Mouse (Mus musculus) myocyte (in vitro differentiated cells): ENCODE measurements at regions not wholly inside any gene's neighbourhood (a gene's known extent, or its start where the extent isn't known, plus 50 kb on each side); places are given as distances from the start of the nearest gene placed in this dataset.

Experiments used
- H3K27me3 ChIP-seq: one replicate; pipeline ENCODE4 v1.6.1; 2011; ENCODE audit not compliant: control insufficient read depth, insufficient read depth, insufficient read length
- H3K36me3 ChIP-seq: one replicate; pipeline ENCODE4 v1.6.1; 2011; ENCODE audit not compliant: control insufficient read depth, insufficient read depth
- H3K4me2 ChIP-seq: one replicate; pipeline ENCODE4 v1.6.1; 2011; ENCODE audit warnings: low read depth, control low read depth
- H3K4me3 ChIP-seq: one replicate; pipeline ENCODE4 v1.5.1; 2011; ENCODE audit warnings: mild to moderate bottlenecking, control low read depth, moderate library complexity
- H3K79me2 ChIP-seq: one replicate; pipeline ENCODE4 v1.6.1; 2011; ENCODE audit not compliant: control insufficient read depth, insufficient read depth
- H3ac ChIP-seq: one replicate; pipeline ENCODE4 v1.6.1; 2011; ENCODE audit not compliant: control insufficient read depth, insufficient read length
- CEBPB ChIP-seq: IDR thresholded peaks from 2 replicates; pipeline ENCODE4 v1.6.1; 2011; ENCODE audit warnings: mild to moderate bottlenecking, moderate library complexity; ENCODE audit not compliant: poor library complexity, insufficient read depth, severe bottlenecking
- E2F4 ChIP-seq: IDR thresholded peaks from one replicate; pipeline ENCODE4 v1.6.1; 2011; ENCODE audit warnings: mild to moderate bottlenecking, control low read depth, moderate library complexity; ENCODE audit not compliant: insufficient read depth
- MAX ChIP-seq: IDR thresholded peaks from one replicate; pipeline ENCODE4 v1.6.1; 2011; ENCODE audit warnings: low read depth, mild to moderate bottlenecking, control low read depth
- MYOD1 ChIP-seq, 3 experiments: IDR thresholded peaks; one replicate each; pipeline ENCODE4 v1.6.1; 2011; ENCODE audit warnings: control low read depth in 2 of 3, low read depth in 2 of 3, mild to moderate bottlenecking in 2 of 3, moderate library complexity in 1 of 3; ENCODE audit not compliant: insufficient read length in 2 of 3, control insufficient read depth in 1 of 3
- MYOG ChIP-seq, 3 experiments: IDR thresholded peaks; one replicate each; pipeline ENCODE4 v1.6.1; 2011; ENCODE audit warnings: control low read depth in 2 of 3, low read depth in 2 of 3, mild to moderate bottlenecking in 2 of 3; ENCODE audit not compliant: insufficient read length in 2 of 3, control insufficient read depth in 1 of 3, insufficient read depth in 1 of 3
- POLR2A ChIP-seq: IDR thresholded peaks from one replicate; pipeline ENCODE4 v1.6.1; 2011; ENCODE audit warnings: low read depth, mild to moderate bottlenecking, control low read depth, moderate library complexity; ENCODE audit not compliant: insufficient read length
- POLR2AphosphoS2 ChIP-seq: IDR thresholded peaks from one replicate; pipeline ENCODE4 v1.6.1; 2011; ENCODE audit warnings: low read depth, control low read depth; ENCODE audit not compliant: insufficient read length
- REST ChIP-seq: IDR thresholded peaks from one replicate; pipeline ENCODE4 v1.6.1; 2011; ENCODE audit warnings: mild to moderate bottlenecking, control low read depth, moderate library complexity; ENCODE audit not compliant: insufficient read depth, insufficient read length
- SRF ChIP-seq: IDR thresholded peaks from one replicate; pipeline ENCODE4 v1.6.1; 2011; ENCODE audit warnings: low read depth; ENCODE audit not compliant: control insufficient read depth, insufficient read length
- TCF12 ChIP-seq: IDR thresholded peaks from one replicate; pipeline ENCODE4 v1.6.1; 2011; ENCODE audit warnings: mild to moderate bottlenecking, control low read depth; ENCODE audit not compliant: poor library complexity, insufficient read depth, severe bottlenecking
- TCF3 ChIP-seq: IDR thresholded peaks from one replicate; pipeline ENCODE4 v1.6.1; 2011; ENCODE audit warnings: low read depth, control low read depth; ENCODE audit not compliant: insufficient read length
- USF1 ChIP-seq: IDR thresholded peaks from one replicate; pipeline ENCODE4 v1.6.1; 2011; ENCODE audit warnings: low read depth, mild to moderate bottlenecking, control low read depth, moderate library complexity

DNA sequence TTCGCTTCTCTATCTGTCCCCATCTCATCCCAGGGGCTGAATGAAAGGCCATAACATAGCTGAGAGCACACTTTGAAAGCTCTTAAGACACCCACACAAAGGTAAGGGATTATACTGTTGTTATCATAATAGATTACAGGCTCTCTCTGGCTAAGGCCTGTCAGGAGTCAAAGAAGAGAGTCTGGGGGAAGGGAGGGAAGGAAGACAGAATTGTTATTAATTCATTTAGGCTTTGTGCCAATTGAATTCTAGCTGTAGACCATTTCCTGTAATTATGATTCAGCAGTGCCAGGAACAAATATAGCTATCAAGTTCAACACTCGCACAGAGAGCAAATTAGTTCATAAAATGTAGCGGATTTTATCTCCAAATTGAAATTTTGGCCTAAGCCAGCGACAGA, 369.3 kb upstream of the Gm10306 start:
- Histone ChIP-seq H3K36me3 (no peaks in the 10 kb centered on the region), H3K27me3 (no peaks in the 10 kb centered on the region), H3K4me2 (no peak overlapping the region), H3K4me3 (no peak overlapping the region), H3K79me2 (no peaks in the 10 kb centered on the region), H3ac (no peak overlapping the region)
- TF ChIP-seq POLR2A: no peak
- TF ChIP-seq MYOD1 (IDR thresholded peaks at IDR 0.05; ENCODE audit: control insufficient read depth in 1 of 3, insufficient read length in 2 of 3, low read depth in 2 of 3): no peak
- TF ChIP-seq MAX: no peak
- TF ChIP-seq MYOG (IDR thresholded peaks at IDR 0.05; ENCODE audit: control insufficient read depth in 1 of 3, insufficient read depth in 1 of 3, insufficient read length in 2 of 3, low read depth in 2 of 3): no peak
- no peak for TF ChIP-seq E2F4
- TF ChIP-seq TCF3: no peak
- TF ChIP-seq REST: no peak

GRCm38 (mm10) chr4:94188354-94188753, 368.0 kb upstream of the Gm10306 start:
- Histone ChIP-seq H3K79me2 (no peaks in the 10 kb centered on the region), H3K4me3 (no peak overlapping the region), H3ac (no peak overlapping the region), H3K4me2 (no peak overlapping the region), H3K27me3 (no peaks in the 10 kb centered on the region), H3K36me3 (no peaks in the 10 kb centered on the region)
- TF ChIP-seq POLR2A: no peak
- TF ChIP-seq MYOD1 (IDR thresholded peaks at IDR 0.05; ENCODE audit: control insufficient read depth in 1 of 3, insufficient read length in 2 of 3, low read depth in 2 of 3): no peak
- TF ChIP-seq MAX: no peak

DNA sequence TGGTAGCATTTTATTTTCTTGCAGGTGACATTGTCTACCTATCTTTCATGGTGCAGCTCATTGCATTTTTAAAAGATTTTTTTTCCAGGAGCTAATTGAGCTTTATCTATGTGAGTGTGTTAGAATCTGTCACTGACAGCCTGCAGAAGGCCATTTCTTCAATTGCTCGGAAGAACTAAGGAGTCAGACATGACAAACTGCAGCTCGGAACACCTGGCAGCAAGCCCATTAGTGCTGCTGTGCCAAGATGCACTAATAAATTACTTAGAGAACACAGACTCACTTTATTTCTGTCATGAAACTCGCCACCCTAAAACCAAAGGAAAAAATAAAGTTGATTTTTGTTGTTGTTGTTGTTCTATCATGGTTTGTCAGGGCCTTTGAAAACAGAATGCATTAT, 367.5 kb upstream of the Gm10306 start:
- no peak overlapping the region for H3ac ChIP-seq
- no peaks in the 10 kb centered on the region for H3K36me3 ChIP-seq
- H3K79me2 ChIP-seq: no peaks in the 10 kb centered on the region
- TF ChIP-seq CEBPB (no peak), POLR2AphosphoS2 (no peak), TCF12 (no peak), SRF (no peak), REST (no peak), MYOG (IDR thresholded peaks at IDR 0.05; ENCODE audit: control insufficient read depth in 1 of 3, insufficient read depth in 1 of 3, insufficient read length in 2 of 3, low read depth in 2 of 3) (no peak), POLR2A (no peak), MYOD1 (IDR thresholded peaks at IDR 0.05; ENCODE audit: control insufficient read depth in 1 of 3, insufficient read length in 2 of 3, low read depth in 2 of 3) (no peak), TCF3 (no peak), USF1 (no peak), MAX (no peak), E2F4 (no peak)
- H3K4me2 ChIP-seq: no peak overlapping the region
- no peak overlapping the region for H3K4me3 ChIP-seq
- no peaks in the 10 kb centered on the region for H3K27me3 ChIP-seq

DNA sequence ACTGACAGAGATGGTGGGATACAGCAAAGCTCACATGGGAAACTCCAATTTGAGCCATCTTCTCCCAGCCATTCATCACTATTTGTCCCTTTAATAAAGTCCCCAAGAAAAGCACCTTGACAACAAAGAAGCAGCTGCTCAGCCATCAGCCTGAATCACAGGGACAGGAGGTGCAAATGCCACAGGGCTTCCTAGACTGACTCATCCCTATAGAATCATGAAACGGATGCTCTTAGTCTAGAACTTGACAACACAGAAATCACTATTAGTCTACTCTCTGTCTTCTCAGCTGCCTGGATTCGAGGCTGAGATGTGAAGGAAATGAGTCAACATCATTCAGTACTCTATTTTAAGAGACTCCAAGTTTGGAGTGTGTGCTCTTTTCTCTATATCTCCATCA, 365.4 kb upstream of the Gm10306 start:
- Histone ChIP-seq H3K4me2 (no peak overlapping the region), H3ac (no peak overlapping the region), H3K36me3 (no peaks in the 10 kb centered on the region), H3K79me2 (no peaks in the 10 kb centered on the region), H3K27me3 (no peaks in the 10 kb centered on the region), H3K4me3 (no peak overlapping the region)
- TF ChIP-seq E2F4 (no peak), MYOG (IDR thresholded peaks at IDR 0.05; ENCODE audit: control insufficient read depth in 1 of 3, insufficient read depth in 1 of 3, insufficient read length in 2 of 3, low read depth in 2 of 3) (no peak), POLR2AphosphoS2 (no peak), TCF3 (no peak), CEBPB (no peak), MAX (no peak), USF1 (no peak), POLR2A (no peak), MYOD1 (IDR thresholded peaks at IDR 0.05; ENCODE audit: control insufficient read depth in 1 of 3, insufficient read length in 2 of 3, low read depth in 2 of 3) (no peak), TCF12 (no peak), REST (no peak), SRF (no peak)

DNA sequence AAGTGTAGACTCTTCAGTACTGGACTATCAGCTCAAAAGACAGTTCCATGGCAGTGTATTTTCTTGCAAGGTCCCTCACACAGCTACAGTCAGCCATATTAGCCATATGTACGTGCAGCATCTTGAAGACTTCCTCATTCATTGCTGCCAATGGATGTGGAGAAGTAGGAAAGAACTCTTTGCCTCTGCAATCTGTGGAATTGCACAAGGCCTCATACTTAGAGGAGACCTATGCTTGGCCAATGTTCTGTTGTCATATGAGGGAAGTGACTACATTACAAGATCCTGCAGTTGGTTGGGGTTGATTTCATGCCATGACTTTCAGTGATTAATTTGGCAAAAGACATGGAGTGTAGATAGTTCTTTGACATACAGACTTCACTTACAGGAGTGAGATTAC, 340.1 kb upstream of the Gm10306 start:
- TF ChIP-seq TCF3 (no peak), TCF12 (no peak), POLR2A (no peak), SRF (no peak), MYOD1 (IDR thresholded peaks at IDR 0.05; ENCODE audit: control insufficient read depth in 1 of 3, insufficient read length in 2 of 3, low read depth in 2 of 3) (no peak), MYOG (IDR thresholded peaks at IDR 0.05; ENCODE audit: control insufficient read depth in 1 of 3, insufficient read depth in 1 of 3, insufficient read length in 2 of 3, low read depth in 2 of 3) (no peak), USF1 (no peak), CEBPB (no peak), POLR2AphosphoS2 (no peak), MAX (no peak), E2F4 (no peak), REST (no peak)
- Histone ChIP-seq H3K4me3 (no peak overlapping the region), H3K4me2 (no peak overlapping the region), H3K27me3 (no peaks in the 10 kb centered on the region), H3ac (no peak overlapping the region), H3K79me2 (no peaks in the 10 kb centered on the region), H3K36me3 (no peaks in the 10 kb centered on the region)
